Mouse (Mus musculus) erythroblast, embryonic 14.5 days (primary cell): ENCODE results near the gene Sdr39u1.

Source experiments
- GATA1 ChIP-seq: IDR thresholded peaks from 2 replicates; pipeline ENCODE4 v1.6.1; 2012; ENCODE audit warnings: low read length, inconsistent platforms, mixed read lengths
- TAL1 ChIP-seq: IDR thresholded peaks from 3 replicates; pipeline ENCODE4 v1.6.1; 2012; ENCODE audit warnings: low read length, inconsistent platforms, mixed read lengths

DNA sequence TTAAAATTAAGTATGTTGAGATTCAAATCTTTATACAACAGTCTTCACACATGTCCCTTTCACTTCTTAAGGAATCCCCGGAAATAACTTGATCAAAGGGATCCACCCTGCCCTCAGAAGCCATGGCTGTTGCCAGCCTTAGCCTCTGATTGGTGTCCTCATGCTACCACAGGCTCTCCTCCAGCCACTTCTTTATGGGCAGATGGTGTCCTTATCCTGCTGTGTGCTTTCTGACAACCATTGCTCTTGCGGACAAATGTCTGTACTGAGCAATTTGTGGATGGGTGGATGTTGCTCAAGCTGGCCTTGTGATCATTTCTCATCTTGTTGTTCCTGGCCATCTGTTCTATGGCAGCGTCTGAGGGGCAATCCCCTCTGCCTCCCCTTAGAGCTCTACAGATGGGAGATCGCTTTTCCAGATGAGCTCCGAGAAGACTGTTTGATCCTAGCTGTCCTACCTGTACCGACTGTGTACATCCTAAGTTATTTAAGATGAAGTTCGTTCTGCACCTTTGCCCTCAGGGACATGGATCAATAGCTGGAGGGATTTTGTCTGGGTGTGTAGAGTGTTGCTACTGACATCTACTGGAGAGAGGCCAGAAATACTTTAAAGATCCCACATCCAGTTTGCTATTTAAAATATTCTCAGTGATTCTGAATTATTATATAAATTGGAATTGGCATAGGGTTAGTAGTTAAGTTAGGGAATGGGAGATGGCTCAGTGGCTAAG, 40.1 kb upstream of the Sdr39u1 start:
- no peak for TF ChIP-seq GATA1
- no peak for TF ChIP-seq TAL1
